Comparison of ENCODE assay signal across 8 mouse cellular contexts in genomic region chr6:113333137-113333950, GRCm38 (mm10). TPM values are rescaled to one million over a fixed set of nuclear protein-coding genes. Genes with fewer than 3 reads are reported as not detected.
DNase-seq lines count a peak whose midpoint lies in the region; ATAC-seq and TF ChIP-seq lines count a peak whose summit lies in the region.

No protein-coding gene starts in this region.

- TF ChIP-seq POLR2A in liver, adult 2 months (IDR thresholded peaks at IDR 0.05; ENCODE audit: extremely low read depth, insufficient read depth, low read length), result no peak

- no peaks in the 10 kb centered on the region for H3K4me1 ChIP-seq in liver, adult 2 months (ENCODE audit: control insufficient read depth, insufficient read depth, low read length)
- H3K4me1 ChIP-seq in liver, embryonic 11.5 days (replicated peaks; ENCODE audit: control insufficient read depth, insufficient read depth, low read length), result peaks cover 9% of the 10 kb centered on the region
- peaks cover 9% of the 10 kb centered on the region for H3K4me1 ChIP-seq in forebrain, embryonic 13.5 days
- H3K4me1 ChIP-seq in hindbrain, embryonic 14.5 days (replicated peaks; ENCODE audit: control insufficient read depth, insufficient read depth, low read length), result 0 out of 2 replicates have a peak, but pooled peaks cover 3% of the 10 kb centered on the region
- no peaks in the 10 kb centered on the region for H3K4me1 ChIP-seq in midbrain, postnatal 0 days (ENCODE audit: insufficient read depth, low read length)

- WGBS in liver, adult 2 months, result 75% methylated on average over 14 of the region's 14 CpGs
- 83% methylated on average over 14 of the region's 14 CpGs for WGBS in liver, embryonic 11.5 days
- 49% methylated on average over 14 of the region's 14 CpGs for WGBS in forebrain, embryonic 13.5 days
- 61% methylated on average over 14 of the region's 14 CpGs for WGBS in hindbrain, embryonic 14.5 days
- WGBS in midbrain, postnatal 0 days, result 71% methylated on average over 14 of the region's 14 CpGs

- H3K27me3 ChIP-seq in liver, adult 2 months (ENCODE audit: control insufficient read depth, insufficient read depth, low read length), result no peaks in the 10 kb centered on the region
- no peaks in the 10 kb centered on the region for H3K27me3 ChIP-seq in liver, embryonic 11.5 days (replicated peaks; ENCODE audit: control insufficient read depth, insufficient read depth, low read length)
- H3K27me3 ChIP-seq in forebrain, embryonic 13.5 days, result no peaks in the 10 kb centered on the region
- no peaks in the 10 kb centered on the region for H3K27me3 ChIP-seq in hindbrain, embryonic 14.5 days (ENCODE audit: control insufficient read depth, insufficient read depth, low read length)
- H3K27me3 ChIP-seq in midbrain, postnatal 0 days (ENCODE audit: insufficient read depth, low read length), result no peaks in the 10 kb centered on the region

- no peak overlapping the region for H3K4me2 ChIP-seq in liver, embryonic 11.5 days
- H3K4me2 ChIP-seq in forebrain, embryonic 13.5 days, result peak overlapping the region; percentile 4; the same call in 1 of the 2 replicates
- H3K4me2 ChIP-seq in hindbrain, embryonic 14.5 days (replicated peaks), result no peak overlapping the region
- H3K4me2 ChIP-seq in midbrain, postnatal 0 days (ENCODE audit: low read depth, low read length, poor library complexity, severe bottlenecking), result no peak overlapping the region

- DNase-seq in liver, adult 2 months (ENCODE audit: extremely low read depth, low read depth, low spot score), result peak; percentile 45
- DNase-seq in liver, embryonic 11.5 days (ENCODE audit: low spot score), result no peak
- peak; percentile 72 for DNase-seq in hindbrain, embryonic 14.5 days (ENCODE audit: low spot score)
- peak; percentile 59 to 66 for DNase-seq in layer of hippocampus, postnatal 36 days
- DNase-seq in midbrain, postnatal 0 days (ENCODE audit: low spot score), result peak; percentile 84
- DNase-seq in urinary bladder, postnatal 10 days (ENCODE audit: low spot score), result no peak
- DNase-seq in spleen, postnatal 4 days (ENCODE audit: low spot score in 2 of 2), result no peak

- no peak for ATAC-seq in liver, embryonic 11.5 days (replicated peaks; ENCODE audit: low FRiP score)
- peak; percentile 63 for ATAC-seq in forebrain, embryonic 13.5 days
- ATAC-seq in hindbrain, embryonic 14.5 days (ENCODE audit: low FRiP score), result peak; percentile 81
- peak; percentile 69 for ATAC-seq in midbrain, postnatal 0 days (ENCODE audit: low FRiP score)

- no peak overlapping the region for H3K4me3 ChIP-seq in liver, adult 2 months (ENCODE audit: insufficient read depth, low read depth, low read length)
- H3K4me3 ChIP-seq in liver, embryonic 11.5 days (ENCODE audit: low read depth, low read length), result no peak overlapping the region
- H3K4me3 ChIP-seq in forebrain, embryonic 13.5 days, result no peak overlapping the region
- no peak overlapping the region for H3K4me3 ChIP-seq in hindbrain, embryonic 14.5 days (replicated peaks; ENCODE audit: low read length)
- H3K4me3 ChIP-seq in midbrain, postnatal 0 days (ENCODE audit: low read depth, low read length), result no peak overlapping the region

- TF ChIP-seq CTCF in liver, adult 2 months (IDR thresholded peaks at IDR 0.05; ENCODE audit: low read depth, low read length), result no peak
- no peak for TF ChIP-seq CTCF in midbrain, postnatal 0 days (IDR thresholded peaks at IDR 0.05)

- peak overlapping the region; percentile 11; the same call in 1 of the 2 replicates for H3K27ac ChIP-seq in liver, adult 2 months (replicated peaks; ENCODE audit: insufficient read depth, low read depth, low read length)
- H3K27ac ChIP-seq in liver, embryonic 11.5 days (ENCODE audit: low read depth, low read length), result no peak overlapping the region
- H3K27ac ChIP-seq in forebrain, embryonic 13.5 days, result peak overlapping the region; percentile 51
- H3K27ac ChIP-seq in hindbrain, embryonic 14.5 days, result no peak overlapping the region
- no peak overlapping the region for H3K27ac ChIP-seq in midbrain, postnatal 0 days (ENCODE audit: low read depth, low read length)

- H3K79me2 ChIP-seq in liver, adult 2 months (ENCODE audit: control insufficient read depth, insufficient read depth, low read length), result no peaks in the 10 kb centered on the region

- H3K9me3 ChIP-seq in liver, embryonic 11.5 days (ENCODE audit: control insufficient read depth, low read length), result no peaks in the 10 kb centered on the region
- H3K9me3 ChIP-seq in forebrain, embryonic 13.5 days (replicated peaks), result no peaks in the 10 kb centered on the region
- H3K9me3 ChIP-seq in hindbrain, embryonic 14.5 days (ENCODE audit: control insufficient read depth, low read length), result no peaks in the 10 kb centered on the region
- no peaks in the 10 kb centered on the region for H3K9me3 ChIP-seq in midbrain, postnatal 0 days (ENCODE audit: low read length)

- H3K36me3 ChIP-seq in liver, adult 2 months (ENCODE audit: control insufficient read depth, insufficient read depth, low read length), result peaks cover 22% of the 10 kb centered on the region; the same call in 1 of the 2 replicates
- H3K36me3 ChIP-seq in liver, embryonic 11.5 days (ENCODE audit: control insufficient read depth, insufficient read depth, low read length), result peaks cover 27% of the 10 kb centered on the region; the same call in 1 of the 2 replicates
- peaks cover 69% of the 10 kb centered on the region for H3K36me3 ChIP-seq in forebrain, embryonic 13.5 days (ENCODE audit: poor library complexity, severe bottlenecking)
- H3K36me3 ChIP-seq in hindbrain, embryonic 14.5 days (replicated peaks; ENCODE audit: control insufficient read depth, insufficient read depth), result peaks cover 62% of the 10 kb centered on the region
- peaks cover 46% of the 10 kb centered on the region for H3K36me3 ChIP-seq in midbrain, postnatal 0 days (ENCODE audit: insufficient read depth, low read length)

- no peak overlapping the region for H3K9ac ChIP-seq in liver, adult 2 months (ENCODE audit: low read depth, low read length)
- no peak overlapping the region for H3K9ac ChIP-seq in liver, embryonic 11.5 days (ENCODE audit: low read depth, low read length)
- H3K9ac ChIP-seq in forebrain, embryonic 13.5 days, result no peak overlapping the region
- H3K9ac ChIP-seq in hindbrain, embryonic 14.5 days, result no peak overlapping the region
- H3K9ac ChIP-seq in midbrain, postnatal 0 days (replicated peaks; ENCODE audit: low read length, poor library complexity, severe bottlenecking), result no peak overlapping the region

RNA-seq across cellular contexts. Expression of gene Ogg1, which starts 6.6 kb away (rescaled TPM):
- 4.8 and 5.0 TPM in 2 replicates for total RNA-seq in liver, adult 2 months (2014; rRNA removed)
- 9.2 and 10.4 TPM in 2 replicates for polyA plus RNA-seq in liver, adult 2 months (2012; rRNA removed)
- 12.7 and 15.1 TPM in 2 replicates for polyA plus RNA-seq in liver, embryonic 11.5 days (2014; fragmentation: Nextera tagmentation; extraction: Ambion mirVana)
- polyA plus RNA-seq in forebrain, embryonic 13.5 days (2015; fragmentation: Nextera tagmentation; extraction: Ambion mirVana), result 11.4 and 13.3 TPM in 2 replicates
- polyA plus RNA-seq in hindbrain, embryonic 14.5 days (2014; fragmentation: Nextera tagmentation; extraction: Ambion mirVana), result 8.4 and 9.0 TPM in 2 replicates
- total RNA-seq in layer of hippocampus, postnatal 36 days (2021), result 1 to 10 TPM; 8.3 to 9.5 TPM
- 10.8 and 14.8 TPM in 2 replicates for total RNA-seq in midbrain, postnatal 0 days (2014; rRNA removed)
- polyA plus RNA-seq in midbrain, postnatal 0 days (2015; fragmentation: Nextera tagmentation; extraction: Ambion mirVana), result 7.3 and 8.9 TPM in 2 replicates

RNA-seq across cellular contexts. Expression of gene Camk1, which starts 10.4 kb away (rescaled TPM):
- total RNA-seq in liver, adult 2 months (2014; rRNA removed), result 16.1 and 18.8 TPM in 2 replicates
- polyA plus RNA-seq in liver, adult 2 months (2012; rRNA removed), result 12.1 and 15.6 TPM in 2 replicates
- 48.5 and 49.1 TPM in 2 replicates for polyA plus RNA-seq in liver, embryonic 11.5 days (2014; fragmentation: Nextera tagmentation; extraction: Ambion mirVana)
- 56.1 and 62.7 TPM in 2 replicates for polyA plus RNA-seq in forebrain, embryonic 13.5 days (2015; fragmentation: Nextera tagmentation; extraction: Ambion mirVana)
- 111 and 123 TPM in 2 replicates for polyA plus RNA-seq in hindbrain, embryonic 14.5 days (2014; fragmentation: Nextera tagmentation; extraction: Ambion mirVana)
- total RNA-seq in layer of hippocampus, postnatal 36 days (2021), result 10 to 100 TPM; 48.6 to 50.1 TPM
- total RNA-seq in midbrain, postnatal 0 days (2014; rRNA removed), result 102 and 119 TPM in 2 replicates
- 132 and 142 TPM in 2 replicates for polyA plus RNA-seq in midbrain, postnatal 0 days (2015; fragmentation: Nextera tagmentation; extraction: Ambion mirVana)

RNA-seq across cellular contexts. Expression of gene Brpf1, which starts 26.4 kb away (rescaled TPM):
- 5.4 and 5.5 TPM in 2 replicates for total RNA-seq in liver, adult 2 months (2014; rRNA removed)
- 6.7 and 10.2 TPM in 2 replicates for polyA plus RNA-seq in liver, adult 2 months (2012; rRNA removed)
- 22.0 and 23.3 TPM in 2 replicates for polyA plus RNA-seq in liver, embryonic 11.5 days (2014; fragmentation: Nextera tagmentation; extraction: Ambion mirVana)
- 20.0 and 21.5 TPM in 2 replicates for polyA plus RNA-seq in forebrain, embryonic 13.5 days (2015; fragmentation: Nextera tagmentation; extraction: Ambion mirVana)
- 17.5 and 18.1 TPM in 2 replicates for polyA plus RNA-seq in hindbrain, embryonic 14.5 days (2014; fragmentation: Nextera tagmentation; extraction: Ambion mirVana)
- total RNA-seq in layer of hippocampus, postnatal 36 days (2021), result 10 to 100 TPM; 36.3 to 39.4 TPM
- total RNA-seq in midbrain, postnatal 0 days (2014; rRNA removed), result 22.1 and 28.1 TPM in 2 replicates
- 9.0 and 10.0 TPM in 2 replicates for polyA plus RNA-seq in midbrain, postnatal 0 days (2015; fragmentation: Nextera tagmentation; extraction: Ambion mirVana)

RNA-seq across cellular contexts. Expression of gene Tada3, which starts 44.3 kb away (rescaled TPM):
- 5.2 and 6.6 TPM in 2 replicates for total RNA-seq in liver, adult 2 months (2014; rRNA removed)
- polyA plus RNA-seq in liver, adult 2 months (2012; rRNA removed), result 8.4 and 10.4 TPM in 2 replicates
- polyA plus RNA-seq in liver, embryonic 11.5 days (2014; fragmentation: Nextera tagmentation; extraction: Ambion mirVana), result 43.8 and 49.7 TPM in 2 replicates
- 65.4 and 70.6 TPM in 2 replicates for polyA plus RNA-seq in forebrain, embryonic 13.5 days (2015; fragmentation: Nextera tagmentation; extraction: Ambion mirVana)
- polyA plus RNA-seq in hindbrain, embryonic 14.5 days (2014; fragmentation: Nextera tagmentation; extraction: Ambion mirVana), result 62.6 and 67.0 TPM in 2 replicates
- 10 to 100 TPM; 53.4 to 56.1 TPM for total RNA-seq in layer of hippocampus, postnatal 36 days (2021)
- 27.8 and 31.0 TPM in 2 replicates for total RNA-seq in midbrain, postnatal 0 days (2014; rRNA removed)
- polyA plus RNA-seq in midbrain, postnatal 0 days (2015; fragmentation: Nextera tagmentation; extraction: Ambion mirVana), result 73.8 and 74.0 TPM in 2 replicates

RNA-seq across cellular contexts. Expression of gene Arpc4, which starts 44.6 kb away (rescaled TPM):
- 36.0 and 41.8 TPM in 2 replicates for total RNA-seq in liver, adult 2 months (2014; rRNA removed)
- 31.5 and 36.4 TPM in 2 replicates for polyA plus RNA-seq in liver, adult 2 months (2012; rRNA removed)
- 239 and 241 TPM in 2 replicates for polyA plus RNA-seq in liver, embryonic 11.5 days (2014; fragmentation: Nextera tagmentation; extraction: Ambion mirVana)
- 368 and 377 TPM in 2 replicates for polyA plus RNA-seq in forebrain, embryonic 13.5 days (2015; fragmentation: Nextera tagmentation; extraction: Ambion mirVana)
- polyA plus RNA-seq in hindbrain, embryonic 14.5 days (2014; fragmentation: Nextera tagmentation; extraction: Ambion mirVana), result 231 and 235 TPM in 2 replicates
- 100 to 1,000 TPM; 296 to 329 TPM for total RNA-seq in layer of hippocampus, postnatal 36 days (2021)
- total RNA-seq in midbrain, postnatal 0 days (2014; rRNA removed), result 190 and 200 TPM in 2 replicates
- polyA plus RNA-seq in midbrain, postnatal 0 days (2015; fragmentation: Nextera tagmentation; extraction: Ambion mirVana), result 505 TPM in 2 replicates

Comparison
In these comparisons a context has a peak if more than half of its experiments do, and no peak if none do; other contexts are left out.
1. DNase-seq: peak in liver, adult 2 months (single experiment), hindbrain, embryonic 14.5 days (single experiment), layer of hippocampus, postnatal 36 days (2 of 2) and midbrain, postnatal 0 days (single experiment); none in liver, embryonic 11.5 days (single experiment), urinary bladder, postnatal 10 days (single experiment) and spleen, postnatal 4 days (0 of 2).
2. H3K27ac ChIP-seq: peak in liver, adult 2 months (single experiment) and forebrain, embryonic 13.5 days (single experiment); none in liver, embryonic 11.5 days (single experiment), hindbrain, embryonic 14.5 days (single experiment) and midbrain, postnatal 0 days (single experiment).